Mouse (Mus musculus): ENCODE data around the gene Mslnl.

DNA sequence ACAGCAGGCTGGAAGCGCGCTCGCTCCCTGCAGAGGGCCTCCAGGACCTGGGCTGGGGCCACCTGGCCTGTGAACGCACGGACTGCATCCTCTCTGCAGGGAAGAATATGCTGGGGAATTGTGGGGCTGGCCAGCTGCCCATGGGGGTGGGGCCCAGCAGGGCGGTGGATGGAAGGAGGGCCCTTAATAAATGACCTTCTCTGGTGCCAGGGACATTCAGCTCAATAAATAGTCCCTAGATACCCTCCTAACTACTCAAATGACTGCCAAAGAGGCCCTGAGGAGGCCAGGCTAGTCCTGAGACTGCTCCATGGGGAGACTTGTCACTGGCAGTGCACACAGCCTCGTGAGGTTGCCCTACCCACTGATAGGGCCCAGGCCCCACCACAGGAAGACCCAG, 47.2 kb downstream of the Mslnl start:
- peak; percentile 2 for TF ChIP-seq POLR2A (IDR thresholded peaks at IDR 0.05; ENCODE audit: insufficient read length, low read depth)
- TF ChIP-seq CEBPB (IDR thresholded peaks at IDR 0.05; ENCODE audit: insufficient read depth, poor library complexity, severe bottlenecking) = no peak
- no peak for TF ChIP-seq SRF (IDR thresholded peaks at IDR 0.05; ENCODE audit: control insufficient read depth, insufficient read length, low read depth)
- TF ChIP-seq TCF3 (IDR thresholded peaks at IDR 0.05; ENCODE audit: insufficient read length, low read depth) = no peak
- no peak for TF ChIP-seq MAX (IDR thresholded peaks at IDR 0.05; ENCODE audit: low read depth)
- no peak for TF ChIP-seq TCF12 (IDR thresholded peaks at IDR 0.05; ENCODE audit: insufficient read depth, poor library complexity, severe bottlenecking)
- TF ChIP-seq E2F4 (IDR thresholded peaks at IDR 0.05; ENCODE audit: insufficient read depth) = no peak
- TF ChIP-seq USF1 (IDR thresholded peaks at IDR 0.05; ENCODE audit: low read depth) = no peak
- TF ChIP-seq MYOG (IDR thresholded peaks at IDR 0.05; ENCODE audit: control insufficient read depth in 1 of 3, insufficient read depth in 1 of 3, insufficient read length in 2 of 3, low read depth in 2 of 3) = no peak
- TF ChIP-seq MYOD1 (IDR thresholded peaks at IDR 0.05; ENCODE audit: control insufficient read depth in 1 of 3, insufficient read length in 2 of 3, low read depth in 2 of 3) = no peak
